Mouse (Mus musculus): ENCODE data around the gene Kiss1.
A peak's percentile ranks its signal among the peaks of the same experiment; 100 is the strongest.

Kiss1 gene

GRCm38 (mm10) chr1:133362103-133362502 is 40.4 kb downstream of the Kiss1 start:
- DNase-seq (ENCODE audit: low spot score), result no peak

GRCm38 (mm10) chr1:133363276-133364021 is 41.8 kb downstream of the Kiss1 start, which contains the start of gene Etnk2:
Gene Etnk2 (plus strand): TSS chr1:133363572.
- peak; percentile 53 for DNase-seq (ENCODE audit: low spot score)

GRCm38 (mm10) chr1:133364022-133364630 is 42.5 kb downstream of the Kiss1 start:
- DNase-seq (ENCODE audit: low spot score), result no peak

GRCm38 (mm10) chr1:133364890-133365289 is 43.2 kb downstream of the Kiss1 start:
- no peak for DNase-seq (ENCODE audit: low spot score)

GRCm38 (mm10) chr1:133366951-133367605 is 45.4 kb downstream of the Kiss1 start:
- no peak for DNase-seq (ENCODE audit: low spot score)

- no peak for DNase-seq (ENCODE audit: low spot score)
Measured at GRCm38 (mm10) chr1:133367606-133368488, 46.2 kb downstream of the Kiss1 start.

GRCm38 (mm10) chr1:133368644-133369043 is 47.0 kb downstream of the Kiss1 start:
- peak; percentile 37 for DNase-seq (ENCODE audit: low spot score)

- DNase-seq (ENCODE audit: low spot score), result no peak
Measured at GRCm38 (mm10) chr1:133370352-133370751, 48.7 kb downstream of the Kiss1 start.

- no peak for DNase-seq (ENCODE audit: low spot score)
Measured at GRCm38 (mm10) chr1:133371431-133371830, 49.8 kb downstream of the Kiss1 start.

- no peak for DNase-seq (ENCODE audit: low spot score)
Measured at GRCm38 (mm10) chr1:133372113-133372512, 50.4 kb downstream of the Kiss1 start.

GRCm38 (mm10) chr1:133375696-133376346 is 54.1 kb downstream of the Kiss1 start:
- DNase-seq (ENCODE audit: low spot score), result no peak

GRCm38 (mm10) chr1:133377547-133377946 is 55.9 kb downstream of the Kiss1 start:
- DNase-seq (ENCODE audit: low spot score), result no peak

Measured in left cerebral cortex, adult 11 months (tissue).